Mouse (Mus musculus) C2C12 (cell line): ENCODE results near the gene Wdtc1.

Source experiments
- CEBPB ChIP-seq: IDR thresholded peaks from one replicate; pipeline ENCODE4 v1.6.1; 2011; ENCODE audit warnings: low read depth, mild to moderate bottlenecking, control low read depth, moderate library complexity
- CTCF ChIP-seq: IDR thresholded peaks from one replicate; pipeline ENCODE4 v1.5.1; 2011; ENCODE audit not compliant: control insufficient read depth, insufficient read depth, insufficient read length
- MAX ChIP-seq: IDR thresholded peaks from one replicate; pipeline ENCODE4 v1.6.1; 2011; ENCODE audit warnings: mild to moderate bottlenecking, control low read depth
- MYOG ChIP-seq: IDR thresholded peaks from one replicate; pipeline ENCODE4 v1.6.1; 2011; ENCODE audit not compliant: control insufficient read depth, insufficient read length; ENCODE audit errors: extremely low read depth
- USF1 ChIP-seq: IDR thresholded peaks from one replicate; pipeline ENCODE4 v1.6.1; 2011; ENCODE audit warnings: low read depth, mild to moderate bottlenecking, control low read depth, moderate library complexity

DNA sequence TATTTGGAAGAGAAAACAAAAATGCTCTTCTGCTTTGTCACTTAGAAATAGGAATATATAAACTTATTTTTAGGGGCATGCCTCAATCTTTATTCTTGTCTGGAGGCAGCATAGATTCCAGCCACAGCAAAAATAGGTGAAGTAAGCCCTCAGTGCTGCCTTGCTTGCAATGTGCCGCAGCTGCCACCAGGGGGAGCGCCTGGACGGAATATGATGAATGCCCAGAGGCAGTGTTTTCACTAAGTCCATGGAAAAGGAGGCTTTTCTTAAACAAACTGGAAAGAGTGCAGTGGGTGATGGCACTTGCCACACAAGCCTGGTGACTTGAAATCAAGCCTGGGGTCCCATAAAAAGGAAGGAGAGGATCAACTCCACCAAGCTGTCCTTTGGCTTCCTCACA is 43.3 kb downstream of the Wdtc1 start:
- no peak for TF ChIP-seq MYOG
- peak; percentile 84 for TF ChIP-seq CTCF
- no peak for TF ChIP-seq USF1
- TF ChIP-seq MAX, result no peak
- no peak for TF ChIP-seq CEBPB
